Mouse (Mus musculus) limb, embryonic 12.5 days (tissue): ENCODE data around the gene Olfr382. TPM values are rescaled to one million over a fixed set of nuclear protein-coding genes. Genes with fewer than 3 reads are reported as not detected.
"Not testable (repeated sequence)": the region's sequence is repeated elsewhere in the genome, so short reads cannot be mapped to it uniquely, and the experiment has no call there.

Experiments used
- ATAC-seq: fragments of 200-750 bp; cut with Nextera tagmentation; 2 replicates; pipeline ENCODE4 v1.8.0; 2017; ENCODE audit warnings: low read depth, moderate TSS enrichment; ENCODE audit not compliant: insufficient number of reproducible peaks, insufficient read depth, low FRiP score, low TSS enrichment
- H3K27ac ChIP-seq: fragments of 300-500 bp; sonication (generic); 2 replicates; pipeline ENCODE4 v1.5.1; 2016; ENCODE audit warnings: mild to moderate bottlenecking, moderate library complexity
- H3K27me3 ChIP-seq: fragments of 300-500 bp; sonication (generic); 2 replicates; pipeline ENCODE4 v1.6.1; 2016; ENCODE audit warnings: mild to moderate bottlenecking, moderate library complexity
- H3K36me3 ChIP-seq: fragments of 300-500 bp; sonication (generic); 2 replicates; pipeline ENCODE4 v1.6.1; 2016; ENCODE audit warnings: mild to moderate bottlenecking, moderate library complexity
- H3K4me1 ChIP-seq: fragments of 300-500 bp; sonication (generic); replicated peaks from 2 replicates; pipeline ENCODE4 v1.6.1; 2016
- H3K4me2 ChIP-seq: fragments of 300-500 bp; sonication (generic); 2 replicates; pipeline ENCODE4 v1.6.1; 2016; ENCODE audit warnings: mild to moderate bottlenecking, moderate library complexity
- H3K4me3 ChIP-seq: fragments of 300-500 bp; sonication (generic); replicated peaks from 2 replicates; pipeline ENCODE4 v1.5.1; 2016; ENCODE audit warnings: mild to moderate bottlenecking
- H3K9ac ChIP-seq: fragments of 300-500 bp; sonication (generic); replicated peaks from 2 replicates; pipeline ENCODE4 v1.6.1; 2016; ENCODE audit warnings: mild to moderate bottlenecking, moderate library complexity
- H3K9me3 ChIP-seq: fragments of 300-500 bp; sonication (generic); 2 replicates; pipeline ENCODE4 v1.6.1; 2016; ENCODE audit warnings: mild to moderate bottlenecking, moderate library complexity
- WGBS: fragments of 180-500 bp; shearing (Covaris S2); methylation state at CpG from one replicate; pipeline ENCODE4 v1.1.7; 2016; 5-methylcytosine and 5-hydroxymethylcytosine counted together
- polyA plus RNA-seq: library from polyadenylated mRNA; unstranded; fragments of >200 nt; fragmentation: Nextera tagmentation; extraction: Ambion mirVana; gene quantifications from 2 replicates; pipeline ENCODE4 v1.2.1, GENCODE M21; 2016

Olfr382 gene
- polyA plus RNA-seq = not detected in 2 replicates

GRCm38 (mm10) chr11:73517097-73517496 is at the start of gene Olfr382:
Gene Olfr382, minus strand, starts transcription at chr11:73517197.
- no peak within 1 kb of the TSS for H3K9ac ChIP-seq
- no peak within 1 kb of the TSS for H3K27ac ChIP-seq

GRCm38 (mm10) chr11:73528971-73529370 is 12.0 kb upstream of the Olfr382 start:
- peaks cover 20% of the 10 kb centered on the region; the same call in 1 of the 2 replicates for H3K9me3 ChIP-seq
- ATAC-seq, H3K4me3 ChIP-seq, H3K27ac ChIP-seq, H3K27me3 ChIP-seq, H3K36me3 ChIP-seq, H3K4me2 ChIP-seq, H3K9ac ChIP-seq, H3K4me1 ChIP-seq: not testable (repeated sequence)
- WGBS = 64% methylated on average over 1 of the region's 1 CpGs

More at GRCm38 (mm10) chr11:73517097-73517496, at the start of gene Olfr382:
- ATAC-seq = no peak
- H3K27me3 ChIP-seq = no peaks in the 10 kb centered on the region
- no peaks in the 10 kb centered on the region for H3K36me3 ChIP-seq
- no peak within 1 kb of the TSS for H3K4me2 ChIP-seq
- H3K4me3 ChIP-seq = no peak within 1 kb of the TSS
- H3K9me3 ChIP-seq = peaks cover 25% of the 10 kb centered on the region
- H3K4me1 ChIP-seq = no peaks in the 10 kb centered on the region

- no peak for ATAC-seq
- H3K36me3 ChIP-seq = no peaks in the 10 kb centered on the region
- H3K4me1 ChIP-seq = no peaks in the 10 kb centered on the region
- no peak within 1 kb of the TSS for H3K4me3 ChIP-seq
- no peak within 1 kb of the TSS for H3K4me2 ChIP-seq
- no peak within 1 kb of the TSS for H3K27ac ChIP-seq
- H3K27me3 ChIP-seq = no peaks in the 10 kb centered on the region
- no peak within 1 kb of the TSS for H3K9ac ChIP-seq
- H3K9me3 ChIP-seq = peaks cover 4% of the 10 kb centered on the region; the same call in 1 of the 2 replicates
Measured at GRCm38 (mm10) chr11:73491503-73491902, 25.5 kb downstream of the Olfr382 start, which contains the start of gene Olfr381. Gene Olfr381, minus strand, starts transcription at chr11:73491603.

Other genes starting within 250 kb of the Olfr382 start
- 0.05 and 0.11 TPM in 2 replicates for gene Trpv3, start 249.8 kb downstream of the Olfr382 start, polyA plus RNA-seq
- 0.44 and 0.53 TPM in 2 replicates for gene Aspa, start 187.6 kb downstream of the Olfr382 start, polyA plus RNA-seq
- gene Gm49340, start 187.5 kb downstream of the Olfr382 start, polyA plus RNA-seq = not detected in 2 replicates
- not detected in 2 replicates for gene Spata22, start 187.5 kb downstream of the Olfr382 start, polyA plus RNA-seq
- gene Olfr20, start 166.4 kb downstream of the Olfr382 start, polyA plus RNA-seq = not detected in 2 replicates
- gene Olfr376, start 146.0 kb downstream of the Olfr382 start, polyA plus RNA-seq = not detected in 2 replicates
- not detected in 2 replicates for gene Olfr1, start 117.6 kb downstream of the Olfr382 start, polyA plus RNA-seq
- not detected in 2 replicates for gene Olfr378, start 88.7 kb downstream of the Olfr382 start, polyA plus RNA-seq
- gene Olfr380, start 59.7 kb downstream of the Olfr382 start, polyA plus RNA-seq = not detected in 2 replicates
- gene Olfr381, start 25.6 kb downstream of the Olfr382 start, polyA plus RNA-seq = not detected in 2 replicates
- gene Olfr385, start 75.8 kb upstream of the Olfr382 start, polyA plus RNA-seq = not detected in 2 replicates
- not detected in 2 replicates for gene Olfr384, start 81.4 kb upstream of the Olfr382 start, polyA plus RNA-seq
- gene Zfp735, start 171.6 kb upstream of the Olfr382 start, polyA plus RNA-seq = not detected in 2 replicates